Mouse (Mus musculus): ENCODE results near the gene Upk1a.
A peak's percentile ranks its signal among the peaks of the same experiment; 100 is the strongest.

The Upk1a gene

GRCm38 (mm10) chr7:30572969-30573368 is 39.7 kb downstream of the Upk1a start:
- DNase-seq (ENCODE audit: low spot score): no peak

DNA sequence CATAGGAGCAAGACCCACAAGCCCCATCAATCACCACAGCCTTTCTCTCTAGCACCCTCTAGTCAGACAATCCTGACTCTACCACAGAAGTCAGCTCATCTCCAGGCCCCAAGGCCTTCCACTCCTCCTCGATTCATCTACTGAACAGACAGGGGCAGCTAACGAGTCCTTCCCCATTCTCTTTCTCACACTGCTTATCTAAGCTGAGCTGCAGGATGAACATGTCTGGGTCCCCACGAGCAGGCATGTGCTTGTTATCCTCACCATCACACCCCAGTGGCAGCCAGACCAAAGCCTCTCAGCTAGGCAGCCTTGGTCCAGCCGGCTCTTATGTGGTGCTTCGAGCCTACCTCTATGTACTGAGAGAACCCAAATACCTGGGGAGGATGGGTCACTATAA is 40.3 kb downstream of the Upk1a start:
- no peak for DNase-seq (ENCODE audit: low spot score)

- DNase-seq (ENCODE audit: low spot score): no peak
These were observed 45.1 kb downstream of the Upk1a start for GRCm38 (mm10) chr7:30567555-30567954.

- no peak for DNase-seq (ENCODE audit: low spot score)
These were observed 46.6 kb downstream of the Upk1a start for GRCm38 (mm10) chr7:30566033-30566432.

GRCm38 (mm10) chr7:30564970-30565571 is 47.6 kb downstream of the Upk1a start, which contains the start of gene Igflr1:
Igflr1 (plus strand) TSS chr7:30565427.
- DNase-seq (ENCODE audit: low spot score): no peak

- no peak for DNase-seq (ENCODE audit: low spot score)
These were observed 48.8 kb downstream of the Upk1a start for GRCm38 (mm10) chr7:30563906-30564280.

DNA sequence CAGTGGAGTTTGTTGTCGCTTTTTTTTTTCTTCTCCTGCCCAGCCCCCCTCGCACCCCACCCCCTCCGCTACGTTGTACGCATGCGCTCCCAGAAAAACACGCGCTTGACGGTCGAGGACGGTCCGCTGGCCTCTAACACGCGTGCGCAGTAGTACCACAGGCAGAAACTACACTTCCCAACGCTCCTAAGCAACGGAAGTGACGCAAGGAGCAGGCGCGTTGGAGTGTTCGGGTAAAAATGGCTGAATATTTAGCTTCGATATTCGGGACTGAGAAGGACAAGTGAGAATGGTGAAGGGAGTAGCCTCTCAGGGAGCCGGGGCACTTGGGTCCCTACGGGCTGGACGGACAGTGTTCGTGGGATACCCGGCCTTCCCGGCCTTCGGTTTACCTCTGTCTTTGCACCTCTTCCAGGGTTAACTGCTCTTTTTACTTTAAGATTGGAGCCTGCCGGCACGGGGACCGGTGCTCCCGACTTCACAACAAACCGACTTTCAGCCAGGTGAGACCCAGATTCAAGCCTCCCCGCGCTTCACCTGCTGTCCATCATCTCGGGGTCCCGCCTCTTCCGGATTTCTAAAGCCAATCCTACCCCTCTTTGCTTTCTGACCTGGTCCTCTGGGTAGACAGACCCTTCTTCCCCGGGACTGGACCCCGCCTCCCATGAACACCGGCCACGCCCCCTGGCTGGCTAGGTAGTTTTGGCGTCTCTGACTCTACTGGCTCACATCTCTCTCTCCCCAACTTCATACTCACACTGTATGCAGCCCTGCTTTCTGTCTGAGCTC is 49.3 kb downstream of the Upk1a start, which contains the start of the genes U2af1l4, Gm49396 and Psenen:
Gene U2af1l4 (plus strand): TSS at position 185 of the 789 bp plus-strand sequence.
Gene Gm49396 (plus strand): TSS at position 228 of the 789 bp plus-strand sequence.
Gene Psenen (minus strand): TSS at position 511 of the 789 bp plus-strand sequence.
- DNase-seq (ENCODE audit: low spot score): peak; percentile 92

DNA sequence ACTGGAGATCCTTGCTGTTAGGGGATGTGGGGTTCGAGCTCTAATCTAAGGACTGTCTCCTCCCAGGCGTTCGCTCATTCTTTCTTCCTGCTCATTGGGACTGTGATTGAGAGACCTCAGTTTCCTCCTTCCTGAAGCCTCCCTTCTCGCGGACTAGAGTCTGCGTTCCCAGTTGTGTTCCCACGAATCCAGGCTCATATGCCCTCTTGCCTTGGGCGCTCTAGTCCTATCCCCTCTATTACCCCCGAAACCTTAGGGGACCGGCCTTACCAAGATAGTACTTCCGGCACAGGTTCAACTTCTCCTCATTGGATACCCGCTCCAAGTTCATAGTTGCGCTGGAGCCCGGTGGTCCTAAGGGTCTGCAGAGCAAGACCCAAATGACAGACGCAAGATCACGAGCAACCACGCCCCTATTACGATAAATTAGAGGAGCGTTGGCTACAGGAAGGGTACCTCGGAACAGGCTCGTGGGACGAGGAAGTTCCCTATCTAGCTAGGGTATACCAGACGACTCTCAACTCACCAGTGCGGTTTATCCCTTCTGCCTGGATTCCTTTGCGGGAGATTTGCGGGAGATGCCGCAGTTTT is 50.0 kb downstream of the Upk1a start:
- DNase-seq (ENCODE audit: low spot score): peak; percentile 26

DNA sequence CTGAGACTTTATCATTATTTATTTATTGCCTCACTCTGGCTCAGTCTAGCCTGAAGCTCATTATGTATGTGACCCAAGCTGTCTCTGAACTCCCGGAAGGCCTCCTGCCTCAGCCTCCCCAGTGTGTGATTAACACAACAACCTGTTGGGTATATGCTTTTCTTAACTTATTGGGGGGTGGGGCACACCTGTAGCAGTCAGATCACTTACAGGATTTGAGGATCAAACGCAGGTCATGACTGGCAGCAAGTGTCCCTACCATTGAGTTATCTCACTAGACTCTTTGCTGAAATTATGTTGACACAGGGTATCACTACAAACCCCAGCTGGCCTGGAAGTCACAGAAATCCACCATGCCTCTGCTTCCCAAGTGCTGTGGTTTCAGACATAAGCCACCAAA is 52.4 kb downstream of the Upk1a start:
- no peak for DNase-seq (ENCODE audit: low spot score)

DNA sequence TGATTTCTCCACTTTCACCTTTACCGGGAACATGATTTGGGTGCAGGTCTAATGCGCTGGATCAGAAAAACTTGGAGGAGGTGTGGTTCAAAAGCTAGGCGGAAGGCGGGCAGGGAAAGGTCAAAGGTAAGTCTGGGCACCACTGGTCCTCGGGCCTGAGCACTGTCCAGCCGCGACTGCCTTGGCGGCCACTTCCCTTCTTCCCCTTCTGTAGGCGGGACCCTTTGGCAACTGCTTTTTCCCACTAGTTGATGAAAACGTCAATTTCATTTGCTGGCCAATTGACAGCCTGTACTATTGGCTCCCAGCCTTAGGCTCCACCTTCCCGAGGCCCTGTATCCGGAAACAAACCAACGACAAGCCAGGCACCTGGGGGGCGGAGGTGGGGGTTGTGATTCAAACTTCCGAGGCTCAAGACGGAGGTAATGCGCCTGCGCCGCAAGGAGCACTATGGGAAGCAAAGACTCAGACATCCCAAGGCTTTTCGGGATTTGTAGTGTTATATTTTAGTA is 53.1 kb downstream of the Upk1a start, which contains the start of gene Lin37:
Gene Lin37 (minus strand): TSS at position 396 of the 512 bp plus-strand sequence.
- peak; percentile 82 for DNase-seq (ENCODE audit: low spot score)

GRCm38 (mm10) chr7:30558656-30559442 is 53.8 kb downstream of the Upk1a start:
- no peak for DNase-seq (ENCODE audit: low spot score)

DNA sequence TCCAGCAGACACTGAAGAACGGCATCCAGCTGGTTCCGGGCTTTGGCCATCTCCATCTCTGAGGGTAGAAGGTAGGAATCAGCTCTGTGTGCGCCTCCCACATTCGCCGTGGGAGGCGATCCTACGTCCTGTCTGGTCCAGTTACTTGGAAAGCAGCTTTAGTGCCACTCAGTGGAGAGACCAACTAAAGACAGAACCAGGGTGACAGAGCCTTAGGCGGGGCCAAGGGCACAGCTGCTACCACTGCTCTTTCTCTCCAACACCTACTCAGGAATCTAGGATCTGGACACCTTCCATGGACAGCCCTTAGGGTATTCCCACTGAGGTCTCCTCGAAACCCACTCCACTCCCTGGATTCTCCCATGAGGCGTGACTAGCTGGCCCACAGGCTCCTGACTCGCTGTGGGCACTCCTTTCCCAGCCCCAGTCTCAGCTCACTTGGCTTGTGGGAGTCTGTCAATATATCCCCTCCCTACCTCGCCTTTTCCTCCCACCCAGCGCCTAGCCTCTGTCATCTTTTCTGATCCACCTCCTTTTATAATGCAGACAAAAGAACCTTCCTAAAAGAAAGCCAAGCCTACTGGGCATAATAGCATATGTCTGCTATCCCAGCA is 54.6 kb downstream of the Upk1a start:
- DNase-seq (ENCODE audit: low spot score): no peak

- no peak for DNase-seq (ENCODE audit: low spot score)
These were observed 55.6 kb downstream of the Upk1a start for GRCm38 (mm10) chr7:30556894-30557536.

DNA sequence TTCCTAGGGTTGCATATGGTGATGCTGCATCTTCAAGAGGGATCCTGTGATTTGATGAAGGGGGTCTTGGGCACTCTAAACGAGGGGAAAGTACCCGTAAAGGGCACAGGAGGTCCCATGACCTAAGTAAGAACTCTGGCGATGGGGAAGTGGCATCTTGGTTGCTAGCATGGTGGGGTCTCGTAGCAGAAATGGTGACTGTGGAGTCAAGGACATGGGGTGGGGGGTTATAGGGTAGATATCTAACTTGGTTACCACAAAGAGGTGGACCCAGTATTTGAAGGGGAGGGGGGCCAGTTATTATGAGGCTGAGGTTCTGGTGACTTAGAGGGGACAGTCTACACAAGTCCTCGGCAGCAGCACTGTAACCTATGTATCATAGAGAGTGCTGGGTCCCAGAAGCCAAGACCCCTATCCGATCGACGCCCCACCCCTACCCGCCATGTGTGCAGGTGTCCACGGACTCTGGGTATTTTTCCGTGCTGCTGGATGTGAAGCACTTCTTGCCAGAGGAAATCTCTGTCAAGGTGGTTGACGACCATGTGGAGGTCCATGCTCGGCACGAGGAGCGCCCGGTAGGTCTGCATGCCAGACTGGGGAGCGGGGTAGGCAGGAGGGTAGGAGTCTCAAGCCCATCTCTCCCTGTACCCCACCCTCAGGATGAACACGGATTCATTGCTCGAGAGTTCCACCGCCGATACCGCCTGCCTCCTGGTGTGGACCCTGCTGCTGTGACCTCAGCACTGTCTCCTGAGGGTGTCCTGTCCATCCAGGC is 58.6 kb downstream of the Upk1a start:
- DNase-seq (ENCODE audit: low spot score): no peak
